Mouse (Mus musculus): Measurements from ENCODE around the gene Pdk3.

- TF ChIP-seq TCF12 (IDR thresholded peaks at IDR 0.05; ENCODE audit: low read depth, low read length), result no peak
- no peak for TF ChIP-seq CTCF (IDR thresholded peaks at IDR 0.05 in 2 of 3, conservative IDR thresholded peaks at IDR 0.05 in 1 of 3; ENCODE audit: control insufficient read depth in 1 of 3, insufficient read depth in 1 of 3, low read depth in 2 of 3, low read length in 3 of 3, poor library complexity in 1 of 3, severe bottlenecking in 1 of 3)
- no peak for TF ChIP-seq GATA1 (IDR thresholded peaks at IDR 0.05; ENCODE audit: low read depth, low read length)
- TF ChIP-seq JUND (IDR thresholded peaks at IDR 0.05; ENCODE audit: low read depth, low read length), result no peak
- no peak for TF ChIP-seq UBTF (IDR thresholded peaks at IDR 0.05; ENCODE audit: borderline replicate concordance, insufficient read depth, low read depth, low read length)
- TF ChIP-seq POLR2A (IDR thresholded peaks at IDR 0.05; ENCODE audit: control insufficient read depth in 1 of 2, insufficient read depth in 1 of 2, low read depth in 1 of 2, low read length in 2 of 2, poor library complexity in 1 of 2), result no peak
- TF ChIP-seq NELFE (IDR thresholded peaks at IDR 0.05; ENCODE audit: low read depth, low read length), result no peak
Observed at GRCm38 (mm10) chrX:93857756-93858155, 25.8 kb upstream of the Pdk3 start.

All from MEL (cell line).